Mouse (Mus musculus): ENCODE measurements at regions not wholly inside any gene's neighbourhood (a gene's known extent, or its start where the extent isn't known, plus 50 kb on each side); places are given as distances from the start of the nearest gene placed in this dataset.

DNA sequence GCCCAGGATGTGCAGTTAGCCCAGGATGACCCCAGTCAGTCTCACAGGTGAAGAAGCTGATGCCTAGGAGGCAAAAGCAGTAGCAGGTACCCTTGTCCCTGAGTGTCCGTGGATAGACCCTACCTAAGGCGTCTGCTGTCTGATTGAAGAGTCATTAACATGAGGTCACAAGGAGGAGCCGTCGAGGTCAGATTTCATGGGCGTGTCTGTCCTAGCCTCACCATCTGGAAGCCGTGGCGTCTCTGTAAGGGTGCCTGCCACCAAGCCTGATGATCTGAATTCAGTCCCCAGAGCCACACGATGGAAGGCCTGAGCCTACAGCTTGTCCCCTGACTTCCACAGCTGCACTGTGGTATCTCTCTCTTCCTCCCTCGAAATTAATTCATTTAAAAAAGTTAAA lies 88.9 kb upstream of the Haao start:
- no peak for TF ChIP-seq POLR2A (IDR thresholded peaks at IDR 0.05; ENCODE audit: extremely low read depth, insufficient read depth, low read length)
- no peak for TF ChIP-seq CTCF (IDR thresholded peaks at IDR 0.05; ENCODE audit: extremely low read depth, insufficient read depth, low read length)

All from cortical plate, adult 2 months (tissue).